Mouse (Mus musculus): ENCODE data around the gene Rnf220. TPM values are rescaled to one million over a fixed set of nuclear protein-coding genes. Genes with fewer than 3 reads are reported as not detected.

Gene Rnf220
- polyA plus RNA-seq, 1 experiment from 2014 or later: 77.8 TPM

GRCm38 (mm10) chr4:117231208-117231607, 265.6 kb downstream of the Rnf220 start:
- Histone ChIP-seq H3K79me2 (ENCODE audit: inconsistent target) (no peaks in the 10 kb centered on the region), H3K27ac (no peak overlapping the region), H3K4me3 (ENCODE audit: inconsistent target) (no peak overlapping the region), H3K36me3 (ENCODE audit: inconsistent target) (no peaks in the 10 kb centered on the region)
- 94% methylated on average over 2 of the region's 2 CpGs for WGBS (ENCODE audit: missing documents)

- H3K36me3 ChIP-seq (ENCODE audit: inconsistent target): no peaks in the 10 kb centered on the region
- H3K4me3 ChIP-seq (ENCODE audit: inconsistent target): no peak overlapping the region
- no peak overlapping the region for H3K27ac ChIP-seq
- no peaks in the 10 kb centered on the region for H3K79me2 ChIP-seq (ENCODE audit: inconsistent target)
- WGBS (ENCODE audit: missing documents): 82% methylated on average over 10 of the region's 10 CpGs
These were observed 266.5 kb downstream of the Rnf220 start for GRCm38 (mm10) chr4:117230331-117230730.

DNA sequence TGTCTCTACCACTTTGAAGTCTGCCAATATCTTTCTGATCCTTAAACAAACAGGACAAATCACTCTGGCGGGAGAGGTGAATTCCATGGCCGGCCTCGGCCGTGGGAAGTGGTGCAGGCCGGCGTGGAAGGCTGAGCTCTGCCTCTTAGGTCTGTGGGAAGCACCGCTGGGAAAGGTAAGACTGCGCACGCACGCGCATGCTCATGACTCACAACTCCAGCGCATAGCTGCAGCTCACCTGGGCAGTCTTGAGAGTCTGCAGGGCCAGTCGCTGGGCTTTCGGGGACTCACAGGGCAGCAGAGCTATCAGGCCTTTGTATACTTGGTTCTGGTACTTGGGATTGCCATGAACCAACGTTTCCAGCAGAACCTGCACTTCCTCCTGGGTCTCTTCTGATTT, 267.3 kb downstream of the Rnf220 start:
- no peak overlapping the region for H3K27ac ChIP-seq
- no peaks in the 10 kb centered on the region for H3K79me2 ChIP-seq (ENCODE audit: inconsistent target)
- H3K36me3 ChIP-seq (ENCODE audit: inconsistent target): no peaks in the 10 kb centered on the region
- 92% methylated on average over 15 of the region's 15 CpGs for WGBS (ENCODE audit: missing documents)
- H3K4me3 ChIP-seq (ENCODE audit: inconsistent target): no peak overlapping the region

GRCm38 (mm10) chr4:117225250-117225649, 271.6 kb downstream of the Rnf220 start:
- no peak overlapping the region for H3K27ac ChIP-seq
- no peak overlapping the region for H3K4me3 ChIP-seq (ENCODE audit: inconsistent target)
- no peaks in the 10 kb centered on the region for H3K36me3 ChIP-seq (ENCODE audit: inconsistent target)
- no peaks in the 10 kb centered on the region for H3K79me2 ChIP-seq (ENCODE audit: inconsistent target)

DNA sequence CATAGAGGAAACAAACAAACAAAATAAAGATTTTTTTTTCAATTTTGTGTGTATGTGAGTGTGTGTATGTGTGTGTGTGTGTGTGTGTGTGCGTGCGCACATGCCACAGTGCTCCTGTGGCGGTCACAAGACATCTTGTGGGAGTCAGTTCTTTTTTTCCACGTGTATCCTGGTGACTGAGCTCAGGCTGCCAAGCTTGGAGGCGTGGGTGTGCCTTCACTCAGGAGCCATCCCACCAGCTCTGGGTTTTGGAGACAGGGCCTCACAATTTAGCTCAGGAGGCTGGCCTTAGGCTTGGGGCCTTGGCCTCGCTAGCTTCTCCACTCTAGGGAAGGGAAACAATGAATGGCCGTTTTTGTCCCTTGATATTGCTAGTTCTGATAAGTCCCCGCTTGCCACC, 272.7 kb downstream of the Rnf220 start:
- Histone ChIP-seq H3K79me2 (ENCODE audit: inconsistent target) (no peaks in the 10 kb centered on the region), H3K4me3 (ENCODE audit: inconsistent target) (no peak overlapping the region), H3K36me3 (ENCODE audit: inconsistent target) (no peaks in the 10 kb centered on the region), H3K27ac (no peak overlapping the region)
- 96% methylated on average over 8 of the region's 8 CpGs for whole genome bisulfite sequencing (ENCODE audit: missing documents)

DNA sequence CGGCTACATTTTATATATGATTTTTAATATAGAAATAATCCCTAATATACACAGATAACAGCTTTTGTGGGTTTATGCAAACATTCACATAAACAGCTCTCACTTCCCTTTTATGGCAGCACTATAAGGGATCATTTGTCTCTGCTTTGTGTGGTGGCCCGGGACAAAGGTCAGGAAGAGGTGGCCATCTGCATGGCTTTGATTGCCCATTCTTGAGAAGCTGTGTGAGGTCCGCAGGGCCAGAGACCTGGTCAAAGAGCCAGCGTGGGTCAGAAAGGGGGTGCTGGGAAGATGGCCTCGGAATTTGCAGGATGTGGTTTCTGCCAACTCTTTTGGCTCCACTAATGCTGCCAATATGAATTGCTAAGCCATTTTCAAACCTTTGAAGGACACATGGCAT, 273.9 kb downstream of the Rnf220 start:
- no peaks in the 10 kb centered on the region for H3K36me3 ChIP-seq (ENCODE audit: inconsistent target)
- no peaks in the 10 kb centered on the region for H3K79me2 ChIP-seq (ENCODE audit: inconsistent target)
- no peak overlapping the region for H3K4me3 ChIP-seq (ENCODE audit: inconsistent target)
- H3K27ac ChIP-seq: no peak overlapping the region
- WGBS (ENCODE audit: missing documents): 31% methylated on average over 5 of the region's 5 CpGs

- WGBS (ENCODE audit: missing documents): 98% methylated on average over 7 of the region's 9 CpGs
- no peak overlapping the region for H3K4me3 ChIP-seq (ENCODE audit: inconsistent target)
- H3K79me2 ChIP-seq (ENCODE audit: inconsistent target): no peaks in the 10 kb centered on the region
- H3K36me3 ChIP-seq (ENCODE audit: inconsistent target): no peaks in the 10 kb centered on the region
- H3K27ac ChIP-seq: no peak overlapping the region
These were observed 275.0 kb downstream of the Rnf220 start for GRCm38 (mm10) chr4:117221836-117222235.

Other genes starting within 250 kb of the Rnf220 start
- 0.20 TPM in 1 of 3 replicates, not detected in the others for gene Tmem53, start 245.1 kb downstream of the Rnf220 start, polyA plus RNA-seq (2018)
- not detected in 3 replicates for gene Armh1, start 244.9 kb downstream of the Rnf220 start, polyA plus RNA-seq (2018)
- 27.9 to 31.5 TPM (median 28.5 TPM) in 3 replicates for gene Eri3, start 53.3 kb upstream of the Rnf220 start, polyA plus RNA-seq (2018)
- 10.3 to 15.0 TPM (median 15.0 TPM) in 3 replicates for gene Dmap1, start 185.2 kb upstream of the Rnf220 start, polyA plus RNA-seq (2018)
- not detected in 3 replicates for gene Gm12845, start 227.4 kb upstream of the Rnf220 start, polyA plus RNA-seq (2018)

Measured in macrophage (primary cell).